Mouse (Mus musculus): ENCODE data around the gene Sphk2.

The Sphk2 gene

DNA sequence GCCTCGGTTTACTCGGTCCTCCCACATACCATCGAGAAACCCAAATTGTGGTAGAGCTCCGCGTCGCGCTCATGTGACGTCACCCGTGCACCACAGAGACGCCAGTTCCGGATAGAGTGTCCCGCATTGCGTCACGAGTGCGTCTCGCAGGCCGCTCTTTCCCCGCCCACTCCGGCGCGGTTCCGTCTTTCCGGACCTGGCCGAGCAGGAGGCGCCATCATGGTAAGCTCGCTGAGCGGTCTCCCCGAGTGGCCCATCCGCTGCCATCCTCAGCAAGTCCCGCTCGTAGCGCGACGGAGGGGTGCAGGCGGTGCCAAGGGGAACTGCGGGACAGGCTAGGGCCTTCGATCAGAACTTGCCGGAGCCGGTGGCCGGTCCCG lies at the start of gene Sphk2:
Sphk2 (minus strand) TSS at position 85 of the 380 bp plus-strand sequence.
- peak; percentile 97 for DNase-seq (ENCODE audit: low read depth, low spot score)

DNA sequence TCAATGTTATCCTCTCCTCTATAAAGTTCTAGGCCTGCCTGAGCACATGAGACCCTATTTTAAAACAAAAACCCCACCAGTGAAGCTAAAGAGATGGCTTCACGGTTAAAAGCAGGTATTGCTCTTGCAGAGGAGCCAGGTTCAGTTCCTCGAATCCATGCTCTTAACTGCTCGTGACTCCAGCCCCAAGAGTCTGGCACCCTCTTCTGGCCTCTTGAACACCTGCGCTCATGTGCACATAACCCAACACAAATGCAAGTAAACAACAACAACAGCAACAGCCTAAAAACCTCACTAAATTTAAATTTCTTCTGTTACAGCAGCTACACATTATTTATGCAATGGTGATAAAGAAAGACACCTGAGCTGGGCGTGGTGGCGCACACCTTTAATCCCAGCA lies 49.7 kb upstream of the Sphk2 start:
- no peak for DNase-seq (ENCODE audit: low read depth, low spot score)

DNA sequence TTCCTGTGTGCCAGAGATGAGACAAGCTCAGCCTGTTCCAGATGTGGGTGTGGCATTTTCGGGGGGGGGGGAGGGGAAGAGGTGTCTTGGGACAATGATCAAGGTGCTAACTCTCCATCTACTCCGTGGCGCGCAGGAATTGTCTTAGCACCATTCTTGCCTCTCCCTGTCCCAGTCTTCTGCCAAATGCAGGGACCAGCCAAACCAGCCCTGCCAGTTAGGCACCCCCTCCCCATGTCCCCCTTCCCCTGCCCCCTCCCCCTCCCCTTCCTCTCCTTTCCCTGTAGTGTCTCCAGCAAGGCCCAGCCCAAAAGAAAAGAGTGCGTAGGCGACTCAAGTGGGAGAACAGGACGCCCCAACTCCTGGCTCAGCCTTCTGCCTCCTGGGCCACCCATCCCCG lies 49.0 kb upstream of the Sphk2 start:
- no peak for DNase-seq (ENCODE audit: low read depth, low spot score)

DNA sequence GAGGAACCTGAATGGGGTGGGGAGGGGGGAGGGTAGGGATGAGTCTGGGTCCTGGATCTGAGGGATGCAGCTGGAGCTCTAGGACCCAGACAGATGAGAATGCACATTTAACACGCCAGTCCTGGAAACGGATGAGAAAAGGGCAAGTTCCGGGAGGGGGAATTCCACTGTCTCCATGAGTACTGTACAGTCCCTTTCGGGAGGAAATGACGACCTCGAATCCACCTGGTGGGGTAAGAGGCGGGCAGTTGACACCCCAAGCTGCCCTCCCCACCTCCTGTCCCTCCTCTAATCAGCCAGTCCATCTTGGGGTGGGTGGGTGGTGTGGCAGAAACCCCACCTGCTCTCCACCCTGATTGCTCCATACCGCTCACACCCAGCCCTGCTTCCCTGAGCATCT lies 48.2 kb upstream of the Sphk2 start:
- DNase-seq (ENCODE audit: low read depth, low spot score), result no peak

DNA sequence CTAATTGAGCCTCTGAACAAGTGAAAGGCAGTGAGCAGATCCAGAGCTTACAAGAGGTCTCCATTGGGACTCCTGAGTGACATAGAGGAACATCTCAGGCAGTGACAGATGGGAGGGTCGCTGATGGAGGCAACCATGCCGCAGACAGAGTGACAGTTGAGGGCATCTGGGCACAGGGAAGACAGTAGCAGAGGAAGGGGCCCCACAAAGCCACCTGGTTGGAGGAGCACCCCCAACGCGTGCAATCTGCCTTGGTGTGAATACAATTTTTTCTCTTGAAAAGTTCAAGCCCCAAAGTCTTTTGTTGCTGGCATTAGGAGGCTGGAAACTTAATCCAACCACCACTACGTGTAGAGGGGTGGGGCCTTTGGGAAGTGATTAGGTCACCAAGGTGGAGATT lies 42.3 kb upstream of the Sphk2 start:
- DNase-seq (ENCODE audit: low read depth, low spot score), result no peak

DNA sequence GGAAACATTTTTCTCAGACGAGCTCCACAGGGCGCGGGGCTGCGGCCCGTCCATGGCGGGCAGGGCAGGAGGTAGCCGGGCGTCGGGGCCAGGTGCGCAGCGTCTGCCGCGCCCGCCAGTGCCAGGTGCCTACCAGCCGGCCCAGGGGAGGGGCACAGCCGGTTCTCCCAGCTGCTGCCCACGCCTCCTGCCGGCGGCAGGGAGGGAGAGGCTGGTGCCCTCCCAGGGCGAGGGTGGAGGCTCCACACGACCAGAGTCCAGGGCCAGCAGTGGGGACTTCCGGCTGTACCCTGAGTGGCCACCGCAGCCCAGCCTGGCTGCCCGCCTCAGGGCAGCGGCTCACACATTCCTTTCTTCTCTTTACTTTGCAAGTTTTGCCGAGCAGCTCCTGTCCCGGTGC lies 41.6 kb upstream of the Sphk2 start:
- no peak for DNase-seq (ENCODE audit: low read depth, low spot score)

DNA sequence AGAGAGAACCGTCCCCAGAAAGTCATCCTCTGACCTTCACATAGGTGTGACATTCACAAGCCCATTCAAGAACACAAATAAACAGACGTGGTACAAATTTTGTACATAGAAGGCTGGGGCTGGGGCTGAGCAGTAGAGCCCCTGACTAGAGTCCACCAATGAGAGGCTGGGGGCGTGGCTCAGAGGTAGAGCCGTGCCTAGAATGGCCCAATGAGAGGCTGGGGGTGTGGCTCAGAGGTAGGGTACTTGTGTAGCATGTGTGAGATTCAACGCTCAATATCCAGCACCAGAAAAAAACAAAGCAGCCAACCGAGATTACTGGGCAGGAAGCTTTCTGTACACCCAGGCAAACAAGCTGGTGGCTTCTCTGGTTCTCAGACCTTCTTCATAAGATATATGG lies 37.9 kb upstream of the Sphk2 start:
- DNase-seq (ENCODE audit: low read depth, low spot score), result no peak

DNA sequence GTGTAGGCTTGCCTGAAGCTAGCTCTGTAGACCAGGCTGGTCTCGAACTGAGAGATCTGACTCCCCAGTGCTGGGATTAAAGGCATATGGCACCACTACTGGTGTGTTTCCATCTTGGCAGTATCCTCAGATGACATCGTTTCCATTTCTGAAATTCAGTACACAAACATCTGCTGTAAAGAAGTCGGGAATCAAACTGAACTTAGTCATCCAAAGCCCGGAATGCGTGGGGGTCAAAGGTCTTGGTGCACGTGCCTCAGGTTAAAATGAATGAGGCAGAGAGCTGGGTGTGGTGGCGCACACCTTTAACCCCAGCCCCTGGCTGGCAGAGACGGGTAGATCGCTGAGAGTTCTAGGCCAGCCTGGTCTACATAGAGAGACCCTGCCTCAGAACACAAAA lies 32.4 kb upstream of the Sphk2 start:
- DNase-seq (ENCODE audit: low read depth, low spot score), result no peak

DNA sequence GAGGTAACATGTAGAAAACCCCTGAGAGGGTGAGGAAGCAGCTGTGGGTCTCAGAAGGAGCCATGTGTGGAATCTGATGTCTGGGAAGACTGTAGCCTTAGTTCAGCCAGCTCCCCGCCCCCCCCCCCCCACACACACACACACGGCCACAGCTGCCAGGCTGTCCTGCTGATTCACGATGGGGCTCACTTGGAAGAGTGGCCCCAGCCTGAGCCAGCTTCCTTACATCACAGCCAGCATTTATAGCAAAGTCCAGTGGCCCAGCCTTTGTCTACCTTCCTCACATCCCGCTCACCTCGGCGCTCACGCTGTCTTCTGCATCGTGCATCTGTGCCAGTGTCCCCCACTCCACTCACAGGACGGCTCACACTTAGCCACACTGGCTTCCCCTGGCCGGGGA lies 31.6 kb upstream of the Sphk2 start:
- no peak for DNase-seq (ENCODE audit: low read depth, low spot score)

DNA sequence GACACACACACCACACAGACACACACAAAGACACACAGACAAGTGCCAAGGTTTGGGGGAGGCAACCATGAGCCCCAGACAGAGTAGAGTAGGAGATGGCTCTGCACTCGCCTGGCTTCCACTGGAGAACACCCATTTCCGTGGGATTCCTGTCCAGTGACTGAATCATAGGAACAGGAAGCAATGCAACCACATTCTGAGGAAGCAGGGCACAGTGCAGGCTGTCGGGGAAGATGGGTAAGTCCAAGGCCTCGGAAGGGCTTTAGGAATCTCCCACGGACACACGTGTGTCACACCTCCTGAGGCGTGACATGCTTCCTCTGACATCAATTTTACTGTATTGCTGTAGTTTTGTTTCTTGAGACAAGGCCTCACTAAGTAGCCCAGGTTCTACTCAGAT lies 30.3 kb upstream of the Sphk2 start:
- no peak for DNase-seq (ENCODE audit: low read depth, low spot score)

DNA sequence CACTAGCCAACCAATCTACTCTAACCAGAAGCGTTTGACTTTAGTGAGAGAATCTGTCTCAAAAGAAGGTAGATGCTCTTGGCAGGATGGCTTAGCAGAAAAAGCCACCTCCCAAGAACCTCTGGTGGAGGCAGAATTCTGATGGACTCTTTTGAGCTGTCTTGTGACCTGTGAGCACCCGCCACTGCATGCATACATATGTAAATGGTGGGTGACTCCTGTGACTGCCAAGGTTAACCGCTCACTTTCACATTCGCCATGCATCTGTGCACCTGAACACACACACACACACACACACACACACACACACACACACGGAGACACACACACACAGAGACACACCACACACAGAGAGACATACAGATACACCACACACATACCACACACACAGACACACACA lies 29.6 kb upstream of the Sphk2 start:
- DNase-seq (ENCODE audit: low read depth, low spot score), result no peak

DNA sequence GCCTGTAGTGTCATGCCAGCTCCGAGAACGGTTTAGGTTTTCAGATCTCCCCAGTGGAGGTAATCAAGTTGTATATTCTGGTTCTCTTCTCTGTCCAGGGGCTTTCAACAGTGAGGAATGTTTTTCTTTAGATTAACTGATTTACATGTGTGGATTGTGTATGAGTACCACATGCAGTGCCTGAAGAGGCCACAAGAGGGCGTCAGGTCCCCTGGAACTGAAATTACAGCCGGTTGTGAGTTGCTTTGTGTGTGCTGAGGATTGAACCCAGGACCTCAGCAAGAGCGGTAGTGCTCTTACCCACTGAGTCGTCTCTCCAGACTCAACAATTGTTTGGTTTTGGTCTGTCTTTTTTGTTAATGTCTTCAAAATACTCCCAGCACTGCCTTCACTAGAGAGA lies 28.7 kb upstream of the Sphk2 start:
- no peak for DNase-seq (ENCODE audit: low read depth, low spot score)

DNA sequence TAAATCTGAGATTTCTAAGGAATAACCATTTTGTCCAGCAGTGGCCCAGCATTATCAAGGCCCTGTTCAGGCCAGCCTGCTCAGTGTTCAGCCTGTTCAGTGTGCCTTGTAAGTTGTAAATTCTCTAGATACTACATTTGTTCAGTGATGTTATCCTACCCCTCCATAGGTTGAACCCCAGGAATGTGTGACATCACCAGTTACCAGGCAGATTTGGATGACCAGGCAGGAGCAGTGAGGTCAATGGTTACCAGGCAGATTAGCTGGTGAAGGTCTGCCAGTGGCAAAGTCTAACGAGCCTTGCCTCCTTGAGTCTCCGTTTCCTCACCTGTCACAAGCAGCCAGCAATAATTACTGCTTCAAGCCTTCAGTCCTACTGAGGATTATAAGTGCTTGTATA lies 26.6 kb upstream of the Sphk2 start:
- DNase-seq (ENCODE audit: low read depth, low spot score), result no peak

DNA sequence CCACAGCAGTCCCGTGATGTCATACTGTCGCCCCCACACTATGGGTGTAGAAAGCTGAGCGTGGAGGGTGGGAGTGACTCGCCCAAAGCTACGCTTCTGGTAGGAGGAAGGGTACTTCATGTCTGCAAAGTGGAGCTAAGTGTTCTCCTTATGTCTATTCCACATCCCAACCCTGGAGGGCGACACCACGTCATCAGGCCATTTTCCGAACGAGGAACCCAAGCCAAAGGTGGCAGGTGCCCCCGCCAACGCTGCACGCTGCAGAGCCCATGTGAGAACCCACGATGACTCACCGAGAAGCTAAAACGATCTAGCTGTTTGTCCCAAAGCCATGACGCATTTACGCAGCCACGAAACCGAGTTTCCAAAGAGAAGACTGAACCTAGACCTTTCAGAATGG lies 24.5 kb upstream of the Sphk2 start:
- DNase-seq (ENCODE audit: low read depth, low spot score), result no peak

DNA sequence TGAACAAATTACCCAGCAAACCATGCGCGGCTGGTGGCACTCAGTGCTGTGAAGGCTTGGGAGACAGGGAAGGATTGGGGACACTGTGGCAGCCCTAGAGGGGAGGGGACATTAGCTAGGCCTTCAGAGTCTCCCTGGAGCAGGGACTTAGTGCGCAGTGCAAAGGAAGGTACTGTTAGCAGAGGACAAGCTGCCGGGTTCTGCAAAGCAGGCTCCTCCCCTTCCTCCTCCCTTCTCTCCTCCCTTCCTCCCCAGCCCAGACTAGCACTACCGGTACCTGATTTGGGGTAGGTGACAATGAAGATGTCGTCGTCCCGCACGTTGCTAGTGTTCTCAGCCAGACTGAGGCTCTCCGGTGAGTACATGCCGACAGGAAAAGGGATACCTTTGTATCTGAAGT lies 24.0 kb upstream of the Sphk2 start:
- no peak for DNase-seq (ENCODE audit: low read depth, low spot score)

DNA sequence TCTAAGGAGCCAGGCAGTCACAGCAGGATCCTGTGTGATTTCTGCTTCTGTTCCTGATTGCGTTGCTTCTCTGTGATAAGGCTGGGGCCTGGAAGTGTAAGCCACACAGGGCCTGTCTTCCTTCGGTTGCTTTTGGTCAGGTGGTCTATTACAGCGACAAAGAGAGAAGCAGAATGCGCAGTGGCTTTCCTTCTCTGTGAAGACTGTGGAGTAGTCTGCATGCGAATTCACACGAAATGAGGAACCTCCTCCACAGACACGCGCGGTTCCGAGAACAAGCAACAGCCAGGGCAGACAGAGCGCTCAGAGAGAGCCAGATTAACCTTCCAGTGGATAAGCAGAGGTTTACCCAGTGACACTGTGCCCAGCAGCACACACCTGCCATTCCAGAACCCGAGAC lies 23.5 kb upstream of the Sphk2 start:
- DNase-seq (ENCODE audit: low read depth, low spot score), result no peak

DNA sequence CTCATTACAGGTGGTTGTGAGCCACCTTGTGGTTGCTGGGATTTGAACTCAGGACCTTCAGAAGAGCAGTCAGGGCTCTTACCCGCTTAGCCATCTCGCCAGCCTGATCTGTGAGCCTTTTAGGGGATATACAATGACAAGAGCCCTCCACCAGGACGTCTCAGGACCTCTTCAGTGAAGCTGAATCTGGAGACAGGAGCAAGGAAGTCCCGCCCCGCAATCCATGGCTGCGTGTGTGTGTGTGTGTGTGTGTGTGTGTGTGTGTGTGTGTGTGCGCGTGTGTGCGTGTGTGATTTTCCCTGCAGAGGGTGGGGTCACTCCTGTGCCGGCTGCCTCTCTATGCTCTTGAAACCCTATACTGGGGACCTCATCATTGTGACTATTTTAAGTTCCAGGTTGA lies 22.0 kb upstream of the Sphk2 start:
- no peak for DNase-seq (ENCODE audit: low read depth, low spot score)

DNA sequence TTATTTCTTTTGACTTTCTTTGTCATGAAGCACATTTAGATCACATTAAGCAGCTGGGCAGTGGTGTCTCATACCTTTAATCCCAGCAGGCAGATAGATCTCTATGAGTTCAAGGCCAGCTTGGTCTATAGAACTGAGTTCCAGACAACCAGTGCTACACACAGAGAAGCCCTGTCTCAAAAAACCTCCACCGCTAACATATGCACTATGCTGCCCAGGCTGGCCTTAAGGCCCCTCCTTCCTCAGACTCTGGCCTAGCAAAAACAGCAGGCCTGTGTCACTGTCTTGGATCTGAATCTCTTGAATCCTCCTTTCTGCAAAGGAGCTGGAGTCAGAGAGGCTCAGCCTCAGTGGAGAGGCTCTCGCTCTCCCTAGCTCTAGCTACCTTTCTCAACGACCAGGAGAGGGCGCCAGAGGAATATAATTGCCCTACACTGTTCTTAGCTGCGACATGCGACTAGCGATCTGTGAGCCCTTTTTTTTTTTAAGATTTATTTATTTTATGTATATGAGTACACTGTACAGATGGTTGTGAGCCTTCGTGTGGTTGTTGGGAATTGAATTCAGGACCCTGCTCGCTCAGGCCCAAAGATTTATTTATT lies 21.5 kb upstream of the Sphk2 start:
- DNase-seq (ENCODE audit: low read depth, low spot score), result peak; percentile 60

DNA sequence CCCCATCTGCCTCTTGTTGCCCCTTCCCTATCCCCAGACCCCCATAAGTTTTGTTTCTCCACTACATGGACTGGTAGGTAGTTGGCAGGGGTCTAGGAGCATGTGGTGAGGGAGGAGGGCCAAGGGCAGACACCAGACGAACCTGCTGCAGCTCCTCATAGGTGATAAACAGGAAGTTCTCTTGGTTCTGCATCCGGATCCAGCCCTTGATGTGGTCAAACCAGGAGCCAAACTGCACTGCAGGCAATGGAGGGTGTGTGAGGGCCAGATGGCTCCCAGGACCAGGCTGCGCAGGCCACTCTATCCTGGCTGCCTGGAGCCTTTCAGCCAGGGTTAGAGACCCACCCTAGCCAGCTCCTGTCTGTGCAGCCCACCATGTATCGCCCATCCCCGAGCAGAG lies 15.7 kb upstream of the Sphk2 start:
- no peak for DNase-seq (ENCODE audit: low read depth, low spot score)

DNA sequence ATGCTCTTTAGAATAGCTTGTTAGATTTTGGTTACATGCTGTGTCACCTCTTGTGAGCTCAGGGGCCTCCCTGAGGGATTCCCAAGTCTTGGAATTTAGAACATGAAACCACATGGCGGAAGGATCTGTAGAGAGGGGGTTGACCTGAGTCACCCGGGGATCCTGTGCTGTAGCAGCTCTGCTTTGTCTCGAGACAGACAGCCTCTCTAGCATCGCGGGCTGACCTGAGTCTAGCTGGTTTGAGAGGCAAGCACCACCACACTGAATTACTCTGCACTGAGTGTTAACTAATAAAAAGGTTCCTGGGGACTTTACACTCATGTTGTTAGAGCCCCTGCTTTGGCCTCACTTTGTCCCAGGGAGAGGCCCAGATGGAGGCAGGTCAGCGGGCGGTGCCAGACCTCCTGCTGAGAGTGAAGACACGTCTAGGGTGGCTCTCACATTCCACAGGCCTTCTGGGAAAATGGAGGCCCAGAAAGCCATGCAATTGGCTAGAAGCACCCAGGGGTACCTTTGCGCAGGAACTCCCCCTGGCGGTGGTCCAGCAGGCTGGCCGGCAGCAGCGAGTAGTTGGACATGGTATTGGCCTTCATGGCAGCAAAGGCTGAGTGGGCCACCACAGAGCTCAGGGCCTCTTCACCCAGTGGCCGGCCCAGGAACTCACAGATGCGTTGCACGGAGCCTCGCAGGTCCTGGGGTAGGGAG lies 13.1 kb upstream of the Sphk2 start:
- no peak for DNase-seq (ENCODE audit: low read depth, low spot score)

DNA sequence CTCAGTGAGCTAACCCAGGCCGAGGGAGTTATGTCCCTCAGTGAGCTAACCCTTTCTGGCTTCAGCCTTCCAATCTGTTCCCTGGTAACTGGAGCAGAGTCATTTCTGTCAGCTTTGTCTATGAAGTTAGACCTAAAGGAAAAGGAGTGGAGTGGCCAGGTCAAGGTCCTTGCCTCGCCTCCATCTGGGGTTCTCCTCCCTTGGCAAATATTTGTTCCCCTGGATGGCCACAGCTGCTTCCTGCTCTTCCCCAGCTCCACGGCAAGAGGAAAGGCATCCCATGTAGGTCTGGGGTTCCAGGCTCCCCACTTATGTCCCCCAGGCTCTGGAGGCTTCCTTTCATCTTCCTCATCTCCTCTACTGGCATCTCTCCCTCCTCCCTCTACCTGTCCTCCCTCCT lies 9.8 kb upstream of the Sphk2 start:
- DNase-seq (ENCODE audit: low read depth, low spot score), result no peak

DNA sequence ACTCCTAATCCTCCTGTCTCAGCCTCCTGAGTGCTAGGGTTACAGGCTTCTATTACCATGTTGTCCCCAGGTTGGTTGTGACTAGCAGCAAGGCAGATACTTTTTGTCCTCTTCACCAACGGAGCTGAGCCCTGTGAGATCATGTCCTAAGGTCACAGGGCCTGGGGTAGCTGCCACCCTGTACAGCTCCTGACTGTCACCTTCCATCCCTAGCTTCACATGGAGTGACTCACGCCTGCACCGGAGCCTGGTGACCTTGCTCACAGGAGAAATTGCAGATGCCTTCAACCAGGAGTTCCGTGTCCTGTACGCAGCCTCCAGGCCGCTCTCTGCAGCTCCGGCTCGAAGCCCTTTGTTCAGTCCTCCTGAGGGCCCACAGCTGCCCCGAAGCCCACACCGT lies 8.6 kb upstream of the Sphk2 start:
- no peak for DNase-seq (ENCODE audit: low read depth, low spot score)

DNA sequence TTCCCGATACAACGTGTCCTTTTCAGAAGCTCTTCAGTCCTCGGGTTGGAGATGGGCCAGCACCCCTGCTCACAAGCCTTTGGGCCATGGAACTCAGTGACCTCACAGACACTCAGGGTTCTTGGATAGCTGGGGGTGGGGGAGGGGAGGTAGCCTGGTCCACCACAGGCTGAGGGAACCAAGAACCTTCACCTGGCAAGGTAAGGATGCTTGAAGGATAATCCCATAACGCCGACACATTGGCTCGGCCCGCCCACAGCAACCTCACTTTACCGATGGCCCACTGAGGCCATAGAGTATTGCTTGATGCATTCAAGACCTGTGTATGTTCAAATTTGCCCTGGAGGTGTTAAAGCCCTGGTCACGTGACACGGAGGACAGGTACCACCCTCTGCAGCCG lies 7.9 kb upstream of the Sphk2 start, which contains the start of gene Spaca4:
Spaca4 (minus strand) TSS at position 101 of the 400 bp plus-strand sequence.
- no peak for DNase-seq (ENCODE audit: low read depth, low spot score)

DNA sequence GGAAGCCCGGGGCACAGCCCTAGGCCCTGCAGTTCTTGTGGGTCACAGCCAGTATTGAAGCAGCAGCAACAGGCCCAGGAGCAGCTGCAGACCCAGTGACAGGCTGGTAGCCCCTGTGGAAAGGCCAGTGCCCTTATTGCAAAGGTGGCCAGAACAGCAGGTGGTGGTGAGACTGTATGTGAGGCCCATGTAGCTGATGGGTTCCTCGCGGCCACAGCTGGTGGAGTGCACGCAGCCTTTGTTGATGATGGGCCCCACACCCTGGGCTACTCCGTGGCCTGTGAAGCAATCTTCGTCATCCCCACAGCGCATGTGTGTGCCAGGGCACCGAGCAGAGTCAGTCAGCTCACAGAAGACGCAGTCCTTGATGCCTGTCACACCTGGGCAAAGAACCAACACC lies 7.3 kb upstream of the Sphk2 start:
- DNase-seq (ENCODE audit: low read depth, low spot score), result no peak

Measured in c-Kit-negative CD71-positive TER-119-positive erythroid progenitor cells, embryonic 14.5 days (primary cell).